Mouse (Mus musculus) CD8-positive naive resting alpha-beta T cell, adult 2 months (primary cell): ENCODE results near the gene Bach2.

Source experiments
- DNase-seq, 2 experiments: peaks; one replicate each; pipeline ENCODE4 v3.0.0; 2022; ENCODE audit warnings: low read depth in 2 of 2, low spot score in 2 of 2

Gene Bach2

DNA sequence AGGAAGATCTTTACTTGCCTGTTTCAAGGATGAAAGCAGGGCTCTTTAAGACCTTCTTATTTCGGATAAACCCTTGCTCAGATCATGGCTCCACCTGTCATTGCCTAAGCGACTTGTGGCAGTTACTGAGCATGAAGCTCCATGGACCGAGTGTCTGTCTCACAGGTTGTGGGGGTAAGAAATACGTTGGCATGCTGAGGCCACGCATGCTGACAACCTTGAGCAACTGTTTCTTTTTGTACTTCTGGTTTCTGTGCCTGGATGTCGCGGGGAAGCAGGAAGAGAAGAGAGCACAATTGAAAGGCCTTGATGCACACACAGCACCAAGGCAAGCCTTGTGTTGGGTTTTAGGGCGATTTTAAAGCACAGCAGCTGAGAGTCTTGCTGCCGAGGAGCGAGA lies 87.7 kb downstream of the Bach2 start:
- no peak for DNase-seq

DNA sequence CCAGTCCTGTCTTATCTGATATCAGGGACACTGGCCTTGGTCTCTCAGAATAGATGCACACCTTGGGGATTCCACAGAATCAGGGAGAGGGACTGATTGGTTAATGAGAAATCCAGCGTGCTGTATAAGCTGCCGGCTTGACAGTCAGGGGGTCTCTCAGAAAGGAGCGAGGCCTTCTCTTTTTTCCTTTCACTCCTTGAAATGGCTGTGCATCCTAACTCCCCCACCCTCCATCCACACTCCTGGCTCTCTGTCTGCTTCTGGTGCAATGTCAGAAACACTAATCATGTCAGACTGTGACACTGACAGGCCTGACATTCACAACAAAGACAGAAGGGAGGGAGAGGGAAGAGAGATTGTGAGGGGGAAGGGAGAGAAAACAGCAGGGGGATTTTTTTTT lies 88.3 kb downstream of the Bach2 start:
- DNase-seq = no peak

- no peak for DNase-seq
Observed at GRCm38 (mm10) chr4:32327626-32328025, 89.0 kb downstream of the Bach2 start.

DNA sequence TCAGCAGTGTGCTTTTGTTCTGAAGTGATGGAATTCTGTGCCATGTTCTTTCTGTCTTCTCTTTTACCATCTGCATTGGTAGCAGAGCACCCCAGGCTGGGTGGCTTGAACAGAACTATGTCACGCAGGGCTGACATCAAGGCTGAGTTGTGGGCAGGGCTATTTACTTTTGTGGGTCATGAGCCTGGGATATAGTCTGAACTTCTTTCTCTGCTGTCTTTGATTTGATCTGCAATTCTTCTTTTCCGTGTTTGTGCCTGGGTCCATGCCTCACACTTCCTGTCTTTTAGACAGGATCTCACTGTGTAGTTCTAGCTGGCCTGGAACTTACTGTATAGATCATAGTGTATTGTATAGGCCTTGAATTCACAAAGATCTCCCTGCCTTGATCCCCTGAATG lies 90.0 kb downstream of the Bach2 start:
- no peak for DNase-seq

- DNase-seq = no peak
Observed at GRCm38 (mm10) chr4:32330584-32331314, 92.1 kb downstream of the Bach2 start.

- no peak for DNase-seq
Observed at GRCm38 (mm10) chr4:32332028-32332427, 93.4 kb downstream of the Bach2 start.

DNA sequence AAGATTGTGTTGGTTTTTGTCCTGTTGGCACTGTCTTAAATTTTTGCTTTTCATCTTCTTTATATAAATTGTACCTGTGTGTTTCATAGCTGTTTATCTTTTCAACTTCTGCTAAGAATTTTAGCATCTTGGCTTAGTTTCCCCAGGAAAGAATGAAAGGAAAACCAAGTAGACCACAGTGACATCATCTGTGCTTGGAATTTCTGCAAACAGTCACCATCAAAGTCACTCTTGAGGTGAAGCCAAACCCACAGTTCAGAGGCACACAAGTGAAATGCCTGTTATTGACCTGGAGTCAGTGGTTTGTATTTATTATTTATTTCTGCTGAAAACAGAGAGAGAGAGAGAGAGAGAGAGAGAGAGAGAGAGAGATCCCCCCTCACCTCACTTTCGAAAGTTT lies 95.5 kb downstream of the Bach2 start:
- DNase-seq = no peak

DNA sequence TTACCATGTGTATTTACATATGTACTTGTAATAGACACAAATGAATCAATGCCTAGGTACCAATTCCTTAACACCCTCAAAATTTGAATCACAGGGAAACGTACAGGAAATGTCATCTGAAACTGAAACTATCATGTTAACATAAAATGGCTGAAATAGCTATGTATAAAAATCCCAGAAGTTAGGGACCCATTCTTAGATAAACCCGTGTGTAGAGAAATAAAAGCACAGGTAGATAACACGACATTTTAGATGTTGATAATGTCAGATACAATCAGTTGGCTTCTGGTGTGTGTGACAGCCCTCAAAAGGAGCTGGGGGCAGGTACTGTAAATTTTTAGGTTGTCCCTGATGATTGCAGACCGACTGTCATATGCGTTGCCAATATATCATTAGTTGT lies 96.2 kb downstream of the Bach2 start:
- DNase-seq = no peak

DNA sequence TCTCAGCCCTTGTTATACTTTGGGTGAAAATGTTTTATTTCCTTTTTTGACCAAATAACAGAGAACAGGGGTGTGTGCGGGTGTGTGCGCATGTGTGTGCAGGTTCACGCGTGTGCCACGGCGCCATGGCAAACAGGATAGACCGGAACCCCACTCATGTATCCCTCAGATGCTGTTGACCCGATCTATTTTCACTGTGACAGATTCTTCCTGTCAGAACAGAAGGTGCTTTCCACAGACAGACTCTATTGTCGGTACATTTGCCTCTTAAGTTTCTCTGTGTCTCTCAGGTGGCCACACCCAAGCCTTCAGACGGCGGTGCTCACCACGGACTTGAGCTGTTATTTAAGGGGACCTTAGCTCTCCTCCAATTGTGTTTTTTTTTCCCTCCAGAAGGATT lies 97.1 kb downstream of the Bach2 start:
- DNase-seq = peak; percentile 70 to 72

DNA sequence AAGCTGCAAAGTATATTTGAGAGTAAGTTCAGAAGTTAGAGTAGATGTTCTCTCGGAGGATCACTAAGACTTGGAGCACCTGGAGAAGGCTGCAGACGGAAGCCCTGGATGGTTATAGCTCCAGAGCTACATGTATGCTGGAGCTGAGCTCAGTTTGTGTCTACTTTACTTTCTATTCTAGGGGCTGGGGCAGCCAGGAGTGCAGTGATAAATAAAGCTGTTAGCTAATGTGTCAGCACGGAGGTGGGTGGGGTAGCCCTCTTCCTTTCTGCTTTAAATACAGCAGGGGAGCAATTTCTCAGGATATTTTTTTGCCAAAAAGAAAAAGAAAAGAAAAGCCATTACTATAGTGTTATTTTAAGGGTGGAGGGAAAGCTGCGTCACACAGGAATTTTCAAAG lies 98.0 kb downstream of the Bach2 start:
- no peak for DNase-seq

DNA sequence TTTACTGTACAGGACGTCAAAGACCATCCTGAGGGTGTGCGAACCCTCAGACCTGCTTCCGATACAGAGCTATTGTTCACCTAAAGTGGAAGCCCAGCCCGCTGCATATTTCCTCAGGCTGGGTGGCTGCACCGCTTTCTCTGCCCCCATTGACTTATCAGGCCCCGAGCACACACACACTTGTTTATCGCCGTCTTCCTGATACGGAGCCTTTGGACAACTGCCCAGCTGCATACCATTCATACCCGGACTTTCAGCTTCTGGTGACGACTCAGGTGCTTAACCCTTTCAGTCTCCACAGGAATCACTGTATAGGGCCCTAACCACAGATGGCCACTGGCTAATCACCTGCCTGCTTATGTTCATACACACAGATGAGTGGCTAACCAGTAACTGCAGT lies 99.0 kb downstream of the Bach2 start:
- DNase-seq = no peak

DNA sequence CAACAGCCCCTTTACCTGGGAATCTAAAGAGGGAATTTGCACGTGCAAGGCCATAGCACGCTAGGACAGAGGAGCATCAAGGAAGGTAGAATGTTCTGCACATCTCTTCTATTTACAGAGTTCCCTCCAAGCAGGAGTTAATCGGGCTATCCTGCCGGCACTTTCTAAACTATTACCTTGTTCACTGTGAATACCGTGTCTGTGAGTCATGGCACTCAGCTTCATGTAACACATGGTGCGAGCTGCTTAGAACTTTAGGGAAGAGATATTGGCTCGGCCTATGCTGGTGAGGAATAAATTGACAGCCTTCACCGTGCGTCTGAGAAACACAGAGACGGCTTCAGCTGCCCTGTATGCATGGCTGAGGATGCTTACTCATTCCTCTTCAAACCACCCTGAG lies 99.8 kb downstream of the Bach2 start:
- DNase-seq = no peak

GRCm38 (mm10) chr4:32340844-32341243 lies 102.2 kb downstream of the Bach2 start:
- DNase-seq = no peak

DNA sequence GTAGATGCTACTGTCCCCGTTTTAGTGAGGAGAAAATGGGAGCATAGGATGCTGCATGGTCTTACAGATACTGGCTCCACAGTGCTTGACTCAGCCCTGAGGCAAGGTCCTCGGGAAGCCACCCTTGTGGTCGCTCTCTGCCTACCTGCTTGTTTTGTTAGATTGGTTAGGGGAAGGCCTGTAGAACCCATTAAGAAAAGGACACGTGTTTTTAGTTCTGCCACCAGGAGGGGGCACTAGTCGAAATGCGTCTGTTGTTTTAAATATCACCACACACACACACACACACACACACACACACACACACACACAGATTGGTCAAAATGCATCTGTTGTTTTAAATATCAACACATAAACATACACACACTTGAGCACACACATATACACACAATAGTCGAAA lies 103.7 kb downstream of the Bach2 start:
- peak; percentile 42 to 55 for DNase-seq

GRCm38 (mm10) chr4:32343256-32344165 lies 104.9 kb downstream of the Bach2 start:
- DNase-seq = peak; percentile 89 to 91

DNA sequence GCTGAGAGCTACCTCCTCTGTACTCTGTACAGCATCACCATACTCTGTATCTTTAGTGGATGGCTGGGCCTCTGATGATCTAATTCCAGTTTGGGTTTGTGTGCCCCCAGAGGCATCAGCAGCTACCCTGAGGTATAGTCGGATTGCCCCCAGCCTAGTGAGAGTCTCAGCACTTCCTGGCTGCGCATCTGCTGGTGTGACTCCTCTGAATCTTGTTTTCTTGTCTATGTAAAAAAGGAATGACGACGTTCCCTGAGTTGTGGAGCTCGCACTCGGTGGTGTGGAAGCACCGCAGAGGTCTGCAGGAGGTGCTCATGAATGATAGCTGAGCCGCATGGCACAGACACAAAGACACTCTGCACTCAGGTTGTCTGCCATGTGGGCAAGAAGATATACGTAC lies 105.7 kb downstream of the Bach2 start:
- DNase-seq = peak in 1 of 2 experiments; percentile 65

DNA sequence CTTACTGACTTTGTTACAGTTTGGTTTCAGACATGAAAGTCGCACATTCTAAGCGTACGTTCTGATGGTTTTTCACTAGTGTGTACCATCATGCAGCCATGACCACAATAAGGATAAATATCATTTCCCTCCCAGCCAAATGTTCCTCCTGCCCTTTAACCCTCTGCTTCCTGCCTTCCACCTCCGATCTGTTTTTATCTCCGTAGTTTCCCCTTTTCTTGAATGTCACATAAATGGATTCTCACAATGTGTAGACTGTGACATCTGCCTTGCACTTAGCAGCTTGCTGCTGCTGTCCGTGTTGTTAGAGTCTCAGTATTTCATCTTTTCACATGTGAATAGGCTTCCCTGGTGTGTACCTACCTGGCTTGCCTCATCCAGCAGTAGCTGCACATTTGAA lies 108.6 kb downstream of the Bach2 start:
- no peak for DNase-seq

DNA sequence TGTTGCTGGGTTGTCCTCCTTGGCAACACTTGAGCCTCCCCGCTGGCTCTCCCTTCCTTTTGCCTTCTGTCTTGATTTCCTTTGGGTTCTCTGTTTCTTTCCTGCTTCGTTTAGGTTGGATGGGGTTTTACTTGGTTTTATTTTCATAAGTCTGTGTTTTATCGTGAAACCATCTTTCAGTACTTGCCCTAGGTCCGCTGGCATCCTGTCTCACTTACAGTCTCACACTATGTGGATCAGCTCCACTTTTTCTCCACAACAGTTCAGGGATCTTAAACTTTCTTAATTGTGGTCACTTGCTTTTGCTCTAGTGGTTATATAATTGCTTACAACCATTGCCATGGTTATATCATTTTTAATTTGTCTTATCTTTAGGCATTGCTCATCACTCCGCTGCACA lies 109.1 kb downstream of the Bach2 start:
- no peak for DNase-seq

- DNase-seq = no peak
Observed at GRCm38 (mm10) chr4:32349361-32349760, 110.8 kb downstream of the Bach2 start.

GRCm38 (mm10) chr4:32351236-32351635 lies 112.6 kb downstream of the Bach2 start:
- peak; percentile 73 to 74 for DNase-seq

- peak; percentile 57 to 67 for DNase-seq
Observed at GRCm38 (mm10) chr4:32351661-32352246, 113.2 kb downstream of the Bach2 start.

DNA sequence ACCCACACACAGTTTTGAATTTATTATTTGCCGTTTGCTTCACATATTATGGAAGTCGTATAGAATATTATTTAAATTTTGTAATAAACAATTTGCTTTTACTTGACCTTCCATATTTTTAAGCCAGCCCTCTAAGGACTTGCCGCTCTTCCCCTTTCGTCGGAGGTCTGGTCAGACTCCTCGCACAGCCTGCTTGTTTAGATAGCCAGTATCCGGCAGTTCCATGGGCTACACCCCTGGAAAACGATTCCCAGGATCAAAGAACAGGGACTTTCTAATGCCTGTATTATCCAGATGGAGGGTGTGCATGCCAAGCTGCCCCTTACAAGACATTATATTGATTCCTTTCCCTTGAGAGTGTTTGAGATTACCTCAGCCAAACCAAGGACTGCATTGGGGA lies 113.8 kb downstream of the Bach2 start:
- no peak for DNase-seq
